Mouse (Mus musculus): Measurements from ENCODE around the gene Erh. TPM values are rescaled to one million over a fixed set of nuclear protein-coding genes. Genes with fewer than 3 reads are reported as not detected.

Gene Erh
- total RNA-seq (2014; fragmentation: Nextera tagmentation) = 121 and 208 TPM in 2 replicates
- total RNA-seq (2017) = 207 and 279 TPM in 2 replicates
- 43.7 and 74.3 TPM in 2 replicates for polyA plus RNA-seq (2012)

DNA sequence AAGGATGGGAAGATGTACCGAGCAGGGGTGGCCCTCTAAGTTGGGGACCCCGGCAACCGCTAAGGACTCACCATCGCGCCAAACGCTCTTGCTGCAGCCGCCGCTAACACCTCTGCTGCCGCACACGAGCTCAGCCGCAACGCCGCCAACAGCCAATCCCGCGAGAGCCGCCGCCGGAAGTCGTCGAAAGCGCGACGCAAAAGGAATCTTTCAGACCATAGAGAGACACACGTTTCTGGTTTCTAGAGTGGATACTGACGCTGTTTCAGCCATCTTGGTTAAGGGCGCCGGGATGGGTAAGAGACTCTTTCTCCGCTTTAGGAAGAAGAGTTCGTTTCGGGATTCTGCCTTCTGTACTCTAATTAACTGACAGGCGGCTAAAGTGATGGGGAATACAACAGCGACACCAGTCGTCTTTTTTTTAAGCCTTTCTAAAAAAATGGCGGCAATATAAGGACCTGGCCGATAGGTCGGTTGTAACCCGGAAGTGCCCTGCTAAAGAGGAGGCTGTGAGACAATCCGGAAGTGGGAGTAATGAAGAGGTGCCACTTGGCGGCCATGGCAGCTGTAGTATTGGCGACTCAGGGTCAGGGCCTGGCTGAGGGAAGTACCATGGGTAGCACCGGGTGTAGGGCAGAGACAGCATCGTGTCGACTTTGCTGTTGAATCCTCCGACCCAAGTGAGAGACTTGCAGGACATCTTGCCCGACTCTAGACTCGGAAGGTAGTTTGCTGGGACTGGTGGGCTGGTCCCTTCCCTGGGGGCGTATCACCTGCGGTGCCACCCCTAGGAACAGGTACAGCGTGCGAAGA lies at the start of gene Erh, which contains the start of gene Slc39a9:
TSS of gene Erh (minus strand) at position 649 of the 813 bp plus-strand sequence.
TSS of gene Slc39a9 (plus strand) at position 191 of the 813 bp plus-strand sequence.
- no peaks in the 10 kb centered on the region for H3K27me3 ChIP-seq (ENCODE audit: insufficient read depth, low read length)
- H3K4me1 ChIP-seq (ENCODE audit: insufficient read depth, low read depth, low read length) = peaks cover 62% of the 10 kb centered on the region
- H3K4me3 ChIP-seq (ENCODE audit: low read depth, low read length) = peak within 1 kb of the TSS; percentile 86
- ATAC-seq (ENCODE audit: extremely low read depth, insufficient number of reproducible peaks, low FRiP score, poor library complexity, severe bottlenecking) = peak; percentile 83
- peaks cover 64% of the 10 kb centered on the region for H3K36me3 ChIP-seq (replicated peaks)
- TF ChIP-seq CTCF (IDR thresholded peaks at IDR 0.05; ENCODE audit: low read depth, low read length) (no peak), GATA2 (IDR thresholded peaks at IDR 0.05; ENCODE audit: borderline replicate concordance, low read depth, low read length) (no peak)
- H3K9me3 ChIP-seq (replicated peaks) = no peaks in the 10 kb centered on the region
- DNase-seq (ENCODE audit: low spot score) = peak; percentile 98

DNA sequence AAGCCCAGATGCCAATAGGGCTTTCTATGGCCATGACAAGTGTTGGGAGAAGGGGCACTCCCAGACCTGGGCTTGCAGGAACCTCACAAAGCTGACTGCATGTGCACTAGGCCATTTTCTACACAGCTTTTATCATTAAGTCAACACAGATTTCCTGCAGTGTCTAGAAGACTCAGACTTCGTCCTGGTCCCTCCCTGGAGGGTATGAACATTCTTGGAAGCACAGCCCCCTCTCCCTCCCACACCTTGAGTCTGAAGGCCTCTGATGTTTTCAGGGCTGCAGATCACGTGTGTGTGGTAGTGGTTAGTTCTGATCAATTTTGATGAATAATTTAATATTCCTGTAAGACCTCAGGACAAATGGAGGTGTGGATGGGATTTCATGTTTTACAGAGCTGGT lies 49.6 kb upstream of the Erh start:
- Histone ChIP-seq H3K9me3 (replicated peaks) (no peaks in the 10 kb centered on the region), H3K27me3 (ENCODE audit: insufficient read depth, low read length) (peaks cover 55% of the 10 kb centered on the region)
- no peak for ATAC-seq (ENCODE audit: extremely low read depth, insufficient number of reproducible peaks, low FRiP score, poor library complexity, severe bottlenecking)

DNA sequence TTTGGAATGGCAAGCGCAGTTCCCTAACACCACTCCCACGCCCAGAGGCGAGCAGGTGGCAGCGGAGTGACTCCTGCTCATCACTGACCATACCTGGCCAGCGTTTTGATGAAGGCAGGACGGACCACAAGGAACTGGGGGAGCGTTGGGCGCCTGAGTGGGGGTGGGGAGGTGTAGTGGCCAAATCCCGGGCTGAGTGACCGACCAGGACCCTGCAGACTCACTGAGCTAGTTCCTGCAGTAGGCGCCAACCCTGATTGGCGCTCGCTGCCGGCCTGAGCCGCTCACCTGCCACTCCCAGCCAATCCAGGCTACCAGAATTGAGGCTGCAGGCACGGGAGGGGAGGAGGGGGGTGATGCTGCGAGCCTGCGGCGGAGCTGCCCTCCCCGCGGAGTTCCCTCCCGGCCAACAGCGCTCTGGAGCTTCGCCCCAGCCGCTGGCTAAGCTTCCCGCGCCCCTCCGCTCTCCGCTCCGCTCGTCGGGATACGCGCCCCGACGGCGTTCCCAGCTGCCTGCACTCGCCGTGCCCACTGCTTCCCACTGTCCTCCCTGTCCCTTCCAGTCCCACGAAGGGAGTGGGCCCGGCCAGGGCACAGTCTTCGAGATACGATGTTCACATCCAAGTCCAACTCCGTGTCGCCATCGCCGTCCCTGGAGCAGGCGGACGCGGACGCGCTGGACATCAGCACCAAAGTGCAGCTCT lies 48.3 kb upstream of the Erh start, which contains the start of gene Plekhd1:
TSS of gene Plekhd1 (plus strand) at position 323 of the 704 bp plus-strand sequence.
- Histone ChIP-seq H3K4me1 (ENCODE audit: insufficient read depth, low read depth, low read length) (no peaks in the 10 kb centered on the region; the same call in 1 of the 2 replicates), H3K4me3 (ENCODE audit: low read depth, low read length) (no peak within 1 kb of the TSS; the same call in 1 of the 2 replicates), H3K27me3 (ENCODE audit: insufficient read depth, low read length) (peaks cover 59% of the 10 kb centered on the region), H3K9me3 (replicated peaks) (no peaks in the 10 kb centered on the region), H3K36me3 (replicated peaks) (no peaks in the 10 kb centered on the region)
- ATAC-seq (ENCODE audit: extremely low read depth, insufficient number of reproducible peaks, low FRiP score, poor library complexity, severe bottlenecking) (no peak), DNase-seq (ENCODE audit: low spot score) (no peak)
- TF ChIP-seq GATA2 (IDR thresholded peaks at IDR 0.05; ENCODE audit: borderline replicate concordance, low read depth, low read length) (no peak), GATA1 (IDR thresholded peaks at IDR 0.05; ENCODE audit: borderline replicate concordance, low read length) (no peak), TAL1 (conservative IDR thresholded peaks at IDR 0.05; ENCODE audit: low read depth, low read length) (no peak), POLR2AphosphoS5 (IDR thresholded peaks at IDR 0.05; ENCODE audit: insufficient replicate concordance, low read depth, low read length) (no peak), CTCF (IDR thresholded peaks at IDR 0.05; ENCODE audit: low read depth, low read length) (no peak)

More for the DNA sequence above, 49.6 kb upstream of the Erh start:
- no peak for TF ChIP-seq GATA1 (IDR thresholded peaks at IDR 0.05; ENCODE audit: borderline replicate concordance, low read length)
- TF ChIP-seq CTCF (IDR thresholded peaks at IDR 0.05; ENCODE audit: low read depth, low read length) = no peak
- no peak for TF ChIP-seq TAL1 (conservative IDR thresholded peaks at IDR 0.05; ENCODE audit: low read depth, low read length)
- TF ChIP-seq POLR2AphosphoS5 (IDR thresholded peaks at IDR 0.05; ENCODE audit: insufficient replicate concordance, low read depth, low read length) = no peak
- no peak for TF ChIP-seq GATA2 (IDR thresholded peaks at IDR 0.05; ENCODE audit: borderline replicate concordance, low read depth, low read length)
- DNase-seq (ENCODE audit: low spot score) = no peak
- Histone ChIP-seq H3K4me1 (ENCODE audit: insufficient read depth, low read depth, low read length) (peaks cover under 1% of the 10 kb centered on the region; the same call in 1 of the 2 replicates), H3K36me3 (replicated peaks) (no peaks in the 10 kb centered on the region), H3K4me3 (ENCODE audit: low read depth, low read length) (no peak overlapping the region)

DNA sequence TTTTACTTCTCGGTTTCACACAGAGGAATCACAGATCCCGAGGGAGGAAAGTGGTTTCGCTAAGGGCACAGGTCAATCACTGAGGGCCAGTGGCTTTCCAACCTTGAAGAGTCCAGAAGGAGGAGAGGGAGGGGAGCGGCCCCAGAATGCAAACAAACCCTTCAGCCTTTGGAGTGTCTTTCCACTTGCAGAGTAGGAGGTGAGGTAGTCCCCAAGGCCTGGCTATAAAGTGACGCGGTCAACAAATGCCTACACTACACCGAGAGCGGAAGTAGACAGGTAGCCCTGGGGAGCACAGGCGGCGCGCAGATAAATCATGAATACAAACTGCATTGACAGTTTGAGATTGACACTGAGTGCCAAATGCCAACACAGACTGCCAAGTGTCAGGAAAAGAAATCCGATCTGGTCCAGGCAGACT lies 47.5 kb upstream of the Erh start:
- ATAC-seq (ENCODE audit: extremely low read depth, insufficient number of reproducible peaks, low FRiP score, poor library complexity, severe bottlenecking) (no peak), DNase-seq (ENCODE audit: low spot score) (no peak)
- Histone ChIP-seq H3K9me3 (replicated peaks) (no peaks in the 10 kb centered on the region), H3K36me3 (replicated peaks) (no peaks in the 10 kb centered on the region), H3K4me3 (ENCODE audit: low read depth, low read length) (no peak overlapping the region), H3K27me3 (ENCODE audit: insufficient read depth, low read length) (peaks cover 61% of the 10 kb centered on the region), H3K4me1 (ENCODE audit: insufficient read depth, low read depth, low read length) (no peaks in the 10 kb centered on the region; the same call in 1 of the 2 replicates)
- TF ChIP-seq GATA2 (IDR thresholded peaks at IDR 0.05; ENCODE audit: borderline replicate concordance, low read depth, low read length) (no peak), CTCF (IDR thresholded peaks at IDR 0.05; ENCODE audit: low read depth, low read length) (no peak), GATA1 (IDR thresholded peaks at IDR 0.05; ENCODE audit: borderline replicate concordance, low read length) (no peak), POLR2AphosphoS5 (IDR thresholded peaks at IDR 0.05; ENCODE audit: insufficient replicate concordance, low read depth, low read length) (no peak), TAL1 (conservative IDR thresholded peaks at IDR 0.05; ENCODE audit: low read depth, low read length) (no peak)

DNA sequence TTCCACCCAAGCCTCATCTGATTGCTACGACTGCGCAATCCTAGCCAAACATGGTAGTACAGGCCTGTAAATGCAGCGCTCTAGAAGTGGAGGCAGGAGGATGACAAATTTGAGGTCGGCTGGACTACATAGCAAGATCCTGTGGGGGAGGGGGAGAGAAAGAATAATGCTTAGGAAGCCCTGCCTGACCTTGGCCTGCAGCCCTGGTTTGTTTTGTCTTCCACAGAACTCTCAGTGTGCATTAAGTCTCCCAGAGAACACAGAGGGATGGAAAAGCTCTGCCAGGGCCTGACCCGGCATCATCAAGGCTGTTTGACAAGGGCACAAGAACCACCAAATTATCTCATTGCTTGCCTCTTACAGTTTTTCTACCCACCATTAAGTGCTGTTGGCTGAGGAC lies 45.6 kb upstream of the Erh start:
- no peak for DNase-seq (ENCODE audit: low spot score)
- Histone ChIP-seq H3K4me1 (ENCODE audit: insufficient read depth, low read depth, low read length) (no peaks in the 10 kb centered on the region; the same call in 1 of the 2 replicates), H3K36me3 (replicated peaks) (no peaks in the 10 kb centered on the region), H3K9me3 (replicated peaks) (no peaks in the 10 kb centered on the region), H3K27me3 (ENCODE audit: insufficient read depth, low read length) (peaks cover 55% of the 10 kb centered on the region), H3K4me3 (ENCODE audit: low read depth, low read length) (no peak overlapping the region)
- ATAC-seq (ENCODE audit: extremely low read depth, insufficient number of reproducible peaks, low FRiP score, poor library complexity, severe bottlenecking) = no peak
- TF ChIP-seq TAL1 (conservative IDR thresholded peaks at IDR 0.05; ENCODE audit: low read depth, low read length) (no peak), GATA1 (IDR thresholded peaks at IDR 0.05; ENCODE audit: borderline replicate concordance, low read length) (no peak), CTCF (IDR thresholded peaks at IDR 0.05; ENCODE audit: low read depth, low read length) (no peak), GATA2 (IDR thresholded peaks at IDR 0.05; ENCODE audit: borderline replicate concordance, low read depth, low read length) (no peak), POLR2AphosphoS5 (IDR thresholded peaks at IDR 0.05; ENCODE audit: insufficient replicate concordance, low read depth, low read length) (no peak)

DNA sequence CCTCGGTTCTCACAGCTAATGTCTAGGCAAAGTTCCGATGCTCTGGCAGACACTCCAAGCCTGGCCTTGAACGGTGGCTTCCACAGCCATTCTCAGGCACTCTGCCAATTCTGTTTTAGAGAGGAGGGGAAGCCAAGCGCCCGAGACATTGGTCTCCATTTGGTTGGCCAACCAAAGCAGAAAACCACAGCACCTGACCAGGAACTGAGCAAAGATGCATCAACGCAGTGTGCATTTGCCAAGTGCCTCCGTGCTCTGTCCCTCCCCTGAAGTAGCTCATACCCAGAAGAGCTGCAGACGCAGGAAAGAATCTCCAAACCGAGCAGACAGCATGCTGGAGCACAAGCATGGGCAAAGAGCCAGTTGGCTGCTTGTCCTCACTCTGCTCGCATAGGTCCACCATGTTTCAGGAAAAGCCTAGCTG lies 43.7 kb upstream of the Erh start:
- Histone ChIP-seq H3K36me3 (replicated peaks) (peaks cover 2% of the 10 kb centered on the region), H3K9me3 (replicated peaks) (no peaks in the 10 kb centered on the region), H3K4me3 (ENCODE audit: low read depth, low read length) (no peak overlapping the region), H3K27me3 (ENCODE audit: insufficient read depth, low read length) (peaks cover 41% of the 10 kb centered on the region), H3K4me1 (ENCODE audit: insufficient read depth, low read depth, low read length) (no peaks in the 10 kb centered on the region; the same call in 1 of the 2 replicates)
- DNase-seq (ENCODE audit: low spot score) = no peak
- no peak for ATAC-seq (ENCODE audit: extremely low read depth, insufficient number of reproducible peaks, low FRiP score, poor library complexity, severe bottlenecking)
- TF ChIP-seq GATA1 (IDR thresholded peaks at IDR 0.05; ENCODE audit: borderline replicate concordance, low read length) (no peak), GATA2 (IDR thresholded peaks at IDR 0.05; ENCODE audit: borderline replicate concordance, low read depth, low read length) (no peak), TAL1 (conservative IDR thresholded peaks at IDR 0.05; ENCODE audit: low read depth, low read length) (no peak), CTCF (IDR thresholded peaks at IDR 0.05; ENCODE audit: low read depth, low read length) (no peak), POLR2AphosphoS5 (IDR thresholded peaks at IDR 0.05; ENCODE audit: insufficient replicate concordance, low read depth, low read length) (no peak)
